Mouse (Mus musculus): ENCODE measurements around the gene Hsp90aa1. TPM values are rescaled to one million over a fixed set of nuclear protein-coding genes. Genes with fewer than 3 reads are reported as not detected.
"Not testable (repeated sequence)": the region's sequence is repeated elsewhere in the genome, so short reads cannot be mapped to it uniquely, and the experiment has no call there.

Gene Hsp90aa1
- total RNA-seq, 2 experiments from 2014 or later = 686 to 1,405 TPM

DNA sequence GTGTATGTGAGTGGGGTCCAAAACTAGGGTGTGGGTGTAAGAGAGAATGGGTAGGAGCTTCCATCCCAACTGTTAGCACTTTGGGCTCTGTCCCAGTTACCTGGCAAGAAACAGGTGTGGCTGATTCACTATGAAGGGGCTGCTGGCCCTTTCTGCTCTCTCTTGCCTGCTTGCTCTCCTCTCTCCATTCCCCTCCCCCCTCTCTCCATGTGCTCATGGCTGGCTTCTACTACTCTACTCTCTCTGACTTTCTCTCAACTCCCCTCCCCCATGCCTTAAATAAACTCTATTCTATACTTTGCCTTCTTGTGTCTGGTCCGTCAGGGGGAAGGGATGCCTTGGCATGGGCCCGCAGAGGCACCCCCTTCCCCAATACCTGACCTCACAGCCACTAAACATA, 1.8 kb downstream of the Hsp90aa1 start:
- ATAC-seq (replicated peaks; ENCODE audit: poor library complexity, severe bottlenecking) = no peak

- ATAC-seq (replicated peaks; ENCODE audit: poor library complexity, severe bottlenecking) = no peak
Measured at GRCm38 (mm10) chr12:110699171-110699547, 3.4 kb downstream of the Hsp90aa1 start.

DNA sequence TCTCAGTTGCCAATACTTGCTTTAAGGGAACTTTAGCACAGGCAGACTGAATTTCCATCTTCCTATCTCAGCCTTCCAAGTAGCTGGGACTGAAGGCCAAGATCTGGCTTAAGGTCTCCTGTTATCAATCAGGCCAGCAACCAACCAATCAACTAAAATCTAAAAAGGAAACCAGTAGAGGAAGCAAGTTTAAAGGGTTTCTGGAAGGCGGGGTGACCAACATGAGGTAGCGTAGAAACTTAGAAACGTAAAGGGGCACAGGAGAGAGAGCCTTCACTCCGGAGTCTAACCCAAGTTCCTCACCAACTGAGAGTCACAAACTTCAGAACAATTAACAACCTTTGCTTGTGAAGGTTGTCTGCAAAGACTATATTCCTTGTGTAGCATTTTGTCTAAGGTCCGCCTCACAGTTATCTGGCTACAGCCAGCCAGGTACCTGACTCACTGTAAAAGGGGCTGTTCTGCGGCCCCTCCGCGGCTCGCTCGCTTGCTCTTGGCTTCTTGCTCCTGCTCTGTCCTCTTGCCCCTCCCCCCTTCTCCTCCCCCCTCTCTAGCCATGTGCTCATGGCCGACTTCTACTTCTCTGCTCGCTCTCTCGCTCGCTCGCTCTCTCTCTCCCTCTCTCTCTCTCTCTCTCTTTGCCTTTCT, 3.9 kb downstream of the Hsp90aa1 start:
- ATAC-seq (replicated peaks; ENCODE audit: poor library complexity, severe bottlenecking) = 0 out of 2 replicates have a peak, but pooled peaks have one; percentile 2

GRCm38 (mm10) chr12:110698080-110698479, 4.4 kb downstream of the Hsp90aa1 start:
- no peak for ATAC-seq (replicated peaks; ENCODE audit: poor library complexity, severe bottlenecking)

GRCm38 (mm10) chr12:110697457-110697856, 5.1 kb downstream of the Hsp90aa1 start:
- no peak for ATAC-seq (replicated peaks; ENCODE audit: poor library complexity, severe bottlenecking)

GRCm38 (mm10) chr12:110696975-110697400, 5.5 kb downstream of the Hsp90aa1 start:
- ATAC-seq (replicated peaks; ENCODE audit: poor library complexity, severe bottlenecking) = no peak

GRCm38 (mm10) chr12:110696173-110696974, 6.2 kb downstream of the Hsp90aa1 start:
- peak; percentile 71 for ATAC-seq (replicated peaks; ENCODE audit: poor library complexity, severe bottlenecking)

GRCm38 (mm10) chr12:110695676-110696171, 6.8 kb downstream of the Hsp90aa1 start:
- ATAC-seq (replicated peaks; ENCODE audit: poor library complexity, severe bottlenecking) = peak; percentile 19

DNA sequence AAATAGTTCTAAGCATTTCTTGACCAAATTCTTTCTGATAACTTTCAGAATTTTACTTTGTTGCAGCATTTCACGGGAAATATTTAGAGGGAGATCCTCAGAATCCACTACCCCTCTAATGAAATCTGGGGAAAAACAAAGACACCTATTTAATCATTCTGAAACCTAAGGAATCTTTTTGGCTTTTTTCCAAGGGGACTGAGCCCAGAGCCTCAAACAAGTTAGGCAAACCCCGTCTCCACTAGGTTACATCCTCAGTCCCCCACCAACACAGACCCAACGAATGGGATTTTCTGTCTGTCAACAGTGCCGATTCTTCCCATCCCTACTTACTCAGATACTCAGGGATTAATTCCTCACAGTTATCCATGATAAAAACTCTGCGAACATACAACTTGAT, 9.2 kb downstream of the Hsp90aa1 start:
- not testable (repeated sequence) for ATAC-seq (replicated peaks; ENCODE audit: poor library complexity, severe bottlenecking)

- ATAC-seq (replicated peaks; ENCODE audit: poor library complexity, severe bottlenecking) = no peak
Measured at GRCm38 (mm10) chr12:110689919-110690643, 12.4 kb downstream of the Hsp90aa1 start.

DNA sequence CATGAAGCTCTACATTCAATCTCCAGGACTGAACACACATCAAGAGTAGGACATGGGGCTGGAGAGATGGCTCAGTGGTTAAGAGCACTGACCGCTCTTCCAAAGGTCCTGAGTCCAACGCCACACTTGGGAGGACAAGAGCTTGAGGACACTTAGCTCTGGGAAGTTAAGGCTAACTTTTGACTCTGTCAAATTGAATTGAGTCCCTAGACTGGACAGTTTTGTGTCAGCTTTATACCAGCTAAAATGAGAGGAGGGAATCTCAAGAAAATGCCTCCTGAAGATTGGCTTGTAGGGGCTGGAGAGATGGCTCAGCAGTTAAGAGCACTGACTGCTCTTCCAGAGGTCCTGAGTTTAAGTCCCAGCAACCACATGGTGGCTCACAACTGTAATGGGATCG, 13.6 kb downstream of the Hsp90aa1 start:
- ATAC-seq (replicated peaks; ENCODE audit: poor library complexity, severe bottlenecking) = not testable (repeated sequence)

- ATAC-seq (replicated peaks; ENCODE audit: poor library complexity, severe bottlenecking) = no peak
Measured at GRCm38 (mm10) chr12:110687894-110688734, 14.4 kb downstream of the Hsp90aa1 start.

DNA sequence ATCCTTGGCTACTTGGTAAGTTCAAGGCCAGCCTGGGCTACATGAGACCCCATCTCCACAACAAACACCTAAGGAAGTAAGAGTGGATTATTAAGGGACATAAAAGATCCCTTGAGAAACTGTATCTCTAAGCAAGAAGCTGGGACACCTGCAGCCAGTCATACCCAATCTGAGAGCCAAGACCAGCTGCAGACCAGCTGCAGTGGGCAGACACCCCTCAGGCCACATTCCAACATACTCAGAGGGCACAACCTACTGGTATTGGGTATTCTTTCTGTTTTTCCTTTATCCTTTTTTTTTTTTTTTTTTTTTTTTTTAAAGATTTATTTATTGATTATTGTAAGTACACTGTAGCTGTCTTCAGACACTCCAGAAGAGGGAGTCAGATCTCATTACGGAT, 18.9 kb downstream of the Hsp90aa1 start:
- ATAC-seq (replicated peaks; ENCODE audit: poor library complexity, severe bottlenecking) = no peak

DNA sequence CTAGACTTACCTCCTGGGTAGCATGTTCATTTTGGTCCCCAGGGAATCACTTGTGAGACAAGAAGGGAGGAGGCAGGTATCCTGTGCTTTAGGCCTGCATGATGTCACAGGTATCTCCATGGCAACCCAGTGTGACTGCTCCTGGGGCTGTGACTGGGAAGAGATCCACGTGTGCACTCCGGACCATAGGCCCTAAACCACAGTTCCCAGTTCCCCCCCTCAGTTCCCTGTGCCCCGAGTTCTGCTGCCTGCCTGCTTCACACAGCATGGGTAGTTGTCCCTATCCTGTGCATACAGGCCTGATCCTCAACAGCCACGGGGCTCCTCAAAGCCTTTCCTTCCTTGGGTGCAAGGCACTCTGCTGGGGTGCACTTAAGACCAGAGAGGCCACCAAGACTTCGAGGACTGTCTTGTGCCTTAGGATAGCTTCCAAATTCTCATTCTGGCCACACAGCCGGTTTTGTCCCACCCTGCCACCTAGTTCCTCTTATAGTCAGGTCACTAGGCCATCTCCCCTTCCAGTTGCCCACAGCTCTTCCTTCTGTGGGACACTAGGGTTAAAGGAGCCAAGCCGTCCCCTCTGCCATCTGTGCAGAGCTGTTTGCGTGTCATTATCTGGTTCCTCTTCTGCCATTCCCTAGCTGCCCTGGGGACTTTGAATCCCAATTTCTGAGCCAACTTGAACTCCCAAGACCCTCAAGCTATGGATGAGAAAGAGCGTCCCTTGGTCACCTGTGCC, 19.8 kb downstream of the Hsp90aa1 start, which contains the start of gene 1700001K19Rik:
Gene 1700001K19Rik, minus strand, starts transcription at position 59 of the 739 bp plus-strand sequence.
- ATAC-seq (replicated peaks; ENCODE audit: poor library complexity, severe bottlenecking) = peak; percentile 68

DNA sequence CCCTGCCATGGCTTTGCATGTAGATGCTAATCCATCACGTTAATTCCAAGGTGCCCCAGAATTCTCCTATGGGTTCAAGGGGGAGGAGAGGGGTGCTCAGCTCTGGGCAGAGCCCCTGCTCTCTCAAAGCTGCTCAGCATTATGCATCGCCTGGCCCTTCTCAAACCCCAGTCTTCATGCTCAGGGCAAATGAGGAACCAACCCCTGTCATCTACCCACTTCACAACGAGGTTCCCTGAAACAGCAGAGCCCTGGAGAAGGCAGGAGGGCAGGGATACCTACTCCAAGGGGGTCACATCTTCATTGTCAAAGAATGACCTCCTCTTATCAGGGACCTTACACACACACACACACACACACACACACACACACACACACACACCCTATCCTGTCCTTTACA, 20.6 kb downstream of the Hsp90aa1 start:
- ATAC-seq (replicated peaks; ENCODE audit: poor library complexity, severe bottlenecking) = peak; percentile 50

GRCm38 (mm10) chr12:110681191-110681590, 21.3 kb downstream of the Hsp90aa1 start:
- no peak for ATAC-seq (replicated peaks; ENCODE audit: poor library complexity, severe bottlenecking)

GRCm38 (mm10) chr12:110674243-110674642, 28.3 kb downstream of the Hsp90aa1 start:
- ATAC-seq (replicated peaks; ENCODE audit: poor library complexity, severe bottlenecking) = peak; percentile 46

- no peak for ATAC-seq (replicated peaks; ENCODE audit: poor library complexity, severe bottlenecking)
Measured at GRCm38 (mm10) chr12:110667466-110668077, 35.0 kb downstream of the Hsp90aa1 start.

- no peak for ATAC-seq (replicated peaks; ENCODE audit: poor library complexity, severe bottlenecking)
Measured at GRCm38 (mm10) chr12:110661746-110662145, 40.8 kb downstream of the Hsp90aa1 start.
